Mouse (Mus musculus): ENCODE data around the gene Cd8b1. TPM values are rescaled to one million over a fixed set of nuclear protein-coding genes. Genes with fewer than 3 reads are reported as not detected.
A peak's percentile ranks its signal among the peaks of the same experiment; 100 is the strongest.

The Cd8b1 gene
- polyA plus RNA-seq, 1 experiment from 2014 or later, result not detected

GRCm38 (mm10) chr6:71298051-71298450, 24.5 kb upstream of the Cd8b1 start:
- H3K4me3 ChIP-seq (ENCODE audit: low read depth, low read length), result no peak overlapping the region
- no peak for DNase-seq
- no peaks in the 10 kb centered on the region for H3K27me3 ChIP-seq (ENCODE audit: insufficient read depth, low read length)
- no peaks in the 10 kb centered on the region for H3K4me1 ChIP-seq (ENCODE audit: insufficient read depth)
- ATAC-seq, result no peak
- no peaks in the 10 kb centered on the region for H3K9me3 ChIP-seq (ENCODE audit: low read length)
- H3K36me3 ChIP-seq (replicated peaks; ENCODE audit: insufficient read depth, low read length), result no peaks in the 10 kb centered on the region
- no peak overlapping the region for H3K27ac ChIP-seq (ENCODE audit: low read depth)
- no peak overlapping the region for H3K4me2 ChIP-seq (ENCODE audit: low read depth, low read length)
- H3K9ac ChIP-seq (replicated peaks), result no peak overlapping the region
- 57% methylated on average over 2 of the region's 2 CpGs for WGBS (ENCODE audit: insufficient replicate concordance)
- TF ChIP-seq CTCF (IDR thresholded peaks at IDR 0.05; ENCODE audit: low read depth), result no peak
- TF ChIP-seq EP300 (IDR thresholded peaks at IDR 0.05; ENCODE audit: low read depth), result no peak

DNA sequence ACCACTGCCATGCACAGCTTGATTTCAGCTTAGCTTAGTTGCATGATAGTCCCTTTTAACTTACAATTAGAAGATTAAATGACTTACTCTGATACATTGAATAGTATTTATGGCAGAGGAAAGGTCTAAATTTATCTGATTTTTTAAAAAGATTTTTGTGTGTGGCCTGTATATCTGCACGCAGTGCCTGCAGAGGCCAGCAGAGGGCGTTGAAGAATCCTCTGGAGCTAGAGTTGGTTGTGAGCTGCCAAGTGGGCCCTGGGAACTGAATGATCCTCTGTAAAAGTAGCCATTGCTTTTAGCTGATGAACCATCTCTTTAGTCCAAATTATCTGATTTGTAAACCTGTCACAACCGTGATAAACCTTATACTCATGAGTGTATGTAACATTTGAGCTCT, 23.8 kb upstream of the Cd8b1 start:
- Histone ChIP-seq H3K9me3 (ENCODE audit: low read length) (no peaks in the 10 kb centered on the region), H3K4me1 (ENCODE audit: insufficient read depth) (no peaks in the 10 kb centered on the region), H3K4me2 (ENCODE audit: low read depth, low read length) (no peak overlapping the region), H3K27ac (ENCODE audit: low read depth) (no peak overlapping the region), H3K36me3 (replicated peaks; ENCODE audit: insufficient read depth, low read length) (no peaks in the 10 kb centered on the region), H3K4me3 (ENCODE audit: low read depth, low read length) (no peak overlapping the region), H3K27me3 (ENCODE audit: insufficient read depth, low read length) (no peaks in the 10 kb centered on the region), H3K9ac (replicated peaks) (no peak overlapping the region)
- WGBS (ENCODE audit: insufficient replicate concordance), result 52% methylated on average over 3 of the region's 3 CpGs
- ATAC-seq (no peak), DNase-seq (peak; percentile 55)
- TF ChIP-seq CTCF (IDR thresholded peaks at IDR 0.05; ENCODE audit: low read depth), result peak; percentile 65
- TF ChIP-seq EP300 (IDR thresholded peaks at IDR 0.05; ENCODE audit: low read depth), result no peak

DNA sequence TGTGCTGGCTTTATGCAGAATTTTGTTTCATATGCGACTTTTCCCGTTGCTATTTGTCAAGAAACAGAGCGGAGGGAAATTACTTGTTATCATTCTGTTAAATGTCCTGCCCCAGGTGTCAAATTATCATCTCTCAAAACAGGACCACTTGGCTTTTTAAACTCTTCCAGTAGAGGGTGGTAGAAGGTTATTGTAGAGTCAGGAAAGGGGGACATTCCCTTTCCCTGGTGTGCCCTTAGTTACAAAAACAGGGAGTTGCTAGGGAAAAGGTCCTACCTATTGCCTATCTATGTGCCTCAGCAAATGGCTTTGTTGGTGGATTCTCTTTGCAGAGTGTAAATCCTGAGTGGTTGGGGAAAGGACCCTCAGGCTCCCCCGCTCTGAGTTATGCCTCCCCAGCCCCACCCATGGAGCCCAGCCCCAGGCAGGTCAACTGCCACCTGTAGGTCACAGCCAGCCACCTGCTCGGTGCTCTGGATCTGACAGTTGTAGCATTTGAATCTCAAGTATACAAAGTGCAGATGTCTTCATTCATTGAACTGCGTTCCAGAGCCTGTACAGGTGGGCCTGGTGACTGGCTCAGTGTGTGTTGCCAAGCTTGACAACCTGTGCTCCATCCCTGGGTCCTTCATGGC, 20.4 kb upstream of the Cd8b1 start:
- TF ChIP-seq EP300 (IDR thresholded peaks at IDR 0.05; ENCODE audit: low read depth) (no peak), CTCF (IDR thresholded peaks at IDR 0.05; ENCODE audit: low read depth) (peak; percentile 26)
- Histone ChIP-seq H3K27me3 (ENCODE audit: insufficient read depth, low read length) (no peaks in the 10 kb centered on the region), H3K4me2 (ENCODE audit: low read depth, low read length) (no peak overlapping the region), H3K27ac (ENCODE audit: low read depth) (no peak overlapping the region), H3K4me3 (ENCODE audit: low read depth, low read length) (no peak overlapping the region), H3K4me1 (ENCODE audit: insufficient read depth) (no peaks in the 10 kb centered on the region), H3K9me3 (ENCODE audit: low read length) (no peaks in the 10 kb centered on the region), H3K9ac (replicated peaks) (no peak overlapping the region), H3K36me3 (replicated peaks; ENCODE audit: insufficient read depth, low read length) (no peaks in the 10 kb centered on the region)
- no peak for ATAC-seq
- 62% methylated on average over 6 of the region's 6 CpGs for WGBS (ENCODE audit: insufficient replicate concordance)
- no peak for DNase-seq

GRCm38 (mm10) chr6:71307486-71307885, 15.1 kb upstream of the Cd8b1 start:
- 77% methylated on average over 8 of the region's 8 CpGs for WGBS (ENCODE audit: insufficient replicate concordance)
- ATAC-seq (no peak), DNase-seq (no peak)
- TF ChIP-seq CTCF (IDR thresholded peaks at IDR 0.05; ENCODE audit: low read depth), result no peak
- TF ChIP-seq EP300 (IDR thresholded peaks at IDR 0.05; ENCODE audit: low read depth), result no peak
- no peaks in the 10 kb centered on the region for H3K27me3 ChIP-seq (ENCODE audit: insufficient read depth, low read length)
- H3K36me3 ChIP-seq (replicated peaks; ENCODE audit: insufficient read depth, low read length), result no peaks in the 10 kb centered on the region
- H3K4me2 ChIP-seq (ENCODE audit: low read depth, low read length), result no peak overlapping the region
- H3K4me3 ChIP-seq (ENCODE audit: low read depth, low read length), result no peak overlapping the region
- no peaks in the 10 kb centered on the region for H3K9me3 ChIP-seq (ENCODE audit: low read length)
- no peak overlapping the region for H3K27ac ChIP-seq (ENCODE audit: low read depth)
- H3K4me1 ChIP-seq (ENCODE audit: insufficient read depth), result no peaks in the 10 kb centered on the region
- H3K9ac ChIP-seq (replicated peaks), result no peak overlapping the region

DNA sequence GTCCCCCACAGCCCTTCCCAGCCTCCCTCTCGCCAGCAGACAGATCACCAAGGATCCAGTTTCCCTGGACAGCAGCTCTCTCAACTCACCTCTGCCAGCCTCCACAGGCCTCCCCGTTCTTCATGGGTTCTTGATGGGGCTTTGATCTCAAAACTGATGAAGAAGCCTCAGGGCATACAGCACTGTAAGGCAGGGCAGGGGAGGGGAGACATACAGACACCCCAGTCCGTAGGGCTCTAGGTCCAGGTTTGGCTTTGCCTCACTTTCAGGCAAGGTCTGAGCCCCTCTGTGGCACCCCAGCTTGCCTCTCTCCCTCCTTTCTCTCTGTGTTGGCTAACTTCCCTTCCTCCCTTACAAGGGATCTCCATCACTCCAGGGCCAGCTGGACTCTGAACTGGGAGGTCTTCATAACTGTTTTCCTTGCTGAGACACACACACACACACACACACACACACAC, 733 bp upstream of the Cd8b1 start, which contains the start of gene Smyd1:
Smyd1 (minus strand) TSS at position 408 of the 458 bp plus-strand sequence.
- Histone ChIP-seq H3K9ac (replicated peaks) (no peak within 1 kb of the TSS), H3K27me3 (ENCODE audit: insufficient read depth, low read length) (no peaks in the 10 kb centered on the region), H3K4me2 (ENCODE audit: low read depth, low read length) (no peak within 1 kb of the TSS), H3K4me1 (ENCODE audit: insufficient read depth) (no peaks in the 10 kb centered on the region), H3K27ac (ENCODE audit: low read depth) (no peak within 1 kb of the TSS), H3K9me3 (ENCODE audit: low read length) (no peaks in the 10 kb centered on the region), H3K36me3 (replicated peaks; ENCODE audit: insufficient read depth, low read length) (no peaks in the 10 kb centered on the region), H3K4me3 (ENCODE audit: low read depth, low read length) (no peak within 1 kb of the TSS)
- ATAC-seq, result no peak
- WGBS (ENCODE audit: insufficient replicate concordance), result 73% methylated on average over 3 of the region's 3 CpGs
- no peak for DNase-seq
- TF ChIP-seq CTCF (IDR thresholded peaks at IDR 0.05; ENCODE audit: low read depth) (no peak), EP300 (IDR thresholded peaks at IDR 0.05; ENCODE audit: low read depth) (no peak)

- WGBS (ENCODE audit: insufficient replicate concordance), result 76% methylated on average over 9 of the region's 9 CpGs
- no peak for DNase-seq
- no peak for ATAC-seq
- Histone ChIP-seq H3K27ac (ENCODE audit: low read depth) (no peak overlapping the region), H3K9ac (replicated peaks) (no peak overlapping the region), H3K4me3 (ENCODE audit: low read depth, low read length) (no peak overlapping the region), H3K9me3 (ENCODE audit: low read length) (no peaks in the 10 kb centered on the region), H3K4me2 (ENCODE audit: low read depth, low read length) (no peak overlapping the region), H3K36me3 (replicated peaks; ENCODE audit: insufficient read depth, low read length) (no peaks in the 10 kb centered on the region), H3K4me1 (ENCODE audit: insufficient read depth) (no peaks in the 10 kb centered on the region), H3K27me3 (ENCODE audit: insufficient read depth, low read length) (no peaks in the 10 kb centered on the region)
- no peak for TF ChIP-seq CTCF (IDR thresholded peaks at IDR 0.05; ENCODE audit: low read depth)
- TF ChIP-seq EP300 (IDR thresholded peaks at IDR 0.05; ENCODE audit: low read depth), result no peak
Observed at GRCm38 (mm10) chr6:71324816-71325215, 2.2 kb downstream of the Cd8b1 start.

All from liver, postnatal 0 days (tissue).